Comparison of ENCODE assay signal across 8 mouse cellular contexts in the genomic region with DNA sequence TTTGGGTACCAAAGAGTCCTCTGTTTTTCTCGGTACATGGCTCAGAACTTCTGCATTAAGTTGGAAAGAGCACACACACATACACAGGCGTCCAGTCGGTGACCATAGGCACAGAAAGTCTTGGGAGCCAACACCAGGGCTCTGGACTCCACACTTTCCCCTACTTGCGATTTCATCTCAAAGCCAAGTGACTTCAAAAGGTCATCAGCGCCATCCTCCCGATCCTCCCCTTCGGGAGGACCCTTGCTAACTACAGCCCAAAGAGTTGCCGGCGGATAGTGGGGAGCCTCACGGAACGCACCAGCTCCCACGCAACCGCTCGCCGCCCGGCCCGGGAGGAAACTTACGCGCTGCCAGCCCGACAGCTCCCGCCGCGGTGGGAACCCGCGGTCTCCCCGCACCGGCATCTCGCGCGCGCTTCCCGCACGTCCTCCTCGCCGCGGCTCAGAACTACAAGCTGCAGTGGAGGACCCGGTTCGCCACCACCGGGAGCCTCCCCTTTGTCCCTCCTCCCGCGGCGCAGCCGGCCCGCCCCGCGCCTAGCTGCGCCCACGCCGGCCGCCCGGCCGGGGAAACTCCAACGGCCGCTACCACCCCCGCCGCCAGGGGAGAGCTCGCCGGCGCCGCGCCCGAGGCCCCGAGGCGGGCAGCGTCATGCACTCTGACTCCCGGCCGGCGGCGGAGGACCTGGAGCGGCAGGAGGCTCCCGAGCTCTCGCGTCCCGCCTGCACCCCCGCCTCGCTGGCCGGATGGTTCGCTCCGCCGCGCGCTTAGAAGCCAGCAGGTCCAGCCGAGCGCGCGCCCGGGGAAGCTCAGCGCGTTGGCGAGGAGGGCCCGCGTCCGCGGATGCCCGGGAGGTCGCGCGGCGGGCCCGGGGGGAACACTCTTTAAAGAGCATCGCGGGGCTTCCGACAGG. TPM values are rescaled to one million over a fixed set of nuclear protein-coding genes. Genes with fewer than 3 reads are reported as not detected.
DNase-seq lines count a peak whose midpoint lies in the region; ATAC-seq and TF ChIP-seq lines count a peak whose summit lies in the region.

No protein-coding gene starts in this region.

- peak overlapping the region; percentile 83; the same call in 1 of the 2 replicates for H3K27ac ChIP-seq in cortical plate, adult 2 months (ENCODE audit: insufficient read depth, low read length)
- H3K27ac ChIP-seq in intestine, embryonic 15.5 days, result peak overlapping the region; percentile 46

- H3K4me1 ChIP-seq in cortical plate, adult 2 months (ENCODE audit: control insufficient read depth, insufficient read depth, low read length), result peaks cover 2% of the 10 kb centered on the region; the same call in 1 of the 2 replicates
- peaks cover 11% of the 10 kb centered on the region for H3K4me1 ChIP-seq in intestine, embryonic 15.5 days (replicated peaks)

- peak; percentile 38; the same call in 1 of the 2 replicates for TF ChIP-seq POLR2A in cortical plate, adult 2 months (IDR thresholded peaks at IDR 0.05; ENCODE audit: extremely low read depth, insufficient read depth, low read length)

- no peaks in the 10 kb centered on the region for H3K9me3 ChIP-seq in intestine, embryonic 15.5 days

- DNase-seq in adipocyte (ENCODE audit: low spot score), result peak; percentile 91
- DNase-seq in gastrocnemius, postnatal 25 days, result peak; percentile 96
- peak; percentile 86 to 88 for DNase-seq in left cerebral cortex, postnatal 14 days (ENCODE audit: low spot score in 2 of 2)
- DNase-seq in right cerebral cortex, postnatal 25 days, result peak; percentile 90
- peak; percentile 92 to 95 for DNase-seq in urinary bladder, postnatal 36 days (ENCODE audit: low spot score in 2 of 2)

- no peak for TF ChIP-seq CTCF in cortical plate, adult 2 months (IDR thresholded peaks at IDR 0.05; ENCODE audit: extremely low read depth, insufficient read depth, low read length)

- peak overlapping the region; percentile 91 for H3K4me2 ChIP-seq in intestine, embryonic 15.5 days (replicated peaks)

- H3K36me3 ChIP-seq in intestine, embryonic 15.5 days, result no peaks in the 10 kb centered on the region

- peak; percentile 95 for ATAC-seq in intestine, embryonic 15.5 days
- ATAC-seq in megakaryocyte-erythroid progenitor cell, adult 5-6 weeks (replicated peaks; ENCODE audit: low FRiP score, low TSS enrichment, poor library complexity, severe bottlenecking), result peak; percentile 93

- intact Hi-C loops in left cerebral cortex, postnatal 14 days (cut with DNase I), result no loop called here

- under 1% methylated on average over 96 of the region's 103 CpGs for WGBS in intestine, embryonic 15.5 days

- no peaks in the 10 kb centered on the region for H3K27me3 ChIP-seq in intestine, embryonic 15.5 days (replicated peaks)

- peak overlapping the region; percentile 78 for H3K4me3 ChIP-seq in cortical plate, adult 2 months (ENCODE audit: insufficient read depth, low read length)
- peak overlapping the region; percentile 61 for H3K4me3 ChIP-seq in intestine, embryonic 15.5 days (replicated peaks)

- peak overlapping the region; percentile 74 for H3K9ac ChIP-seq in intestine, embryonic 15.5 days

RNA-seq across cellular contexts. Expression of gene Tjp2, which starts 51.0 kb away (rescaled TPM):
- polyA plus RNA-seq in cortical plate, adult 2 months (2012; rRNA removed), result 16.2 and 17.1 TPM in 2 replicates
- 1 to 10 TPM; 4.4 to 4.8 TPM for total RNA-seq in gastrocnemius, postnatal 25 days (2021)
- 41.2 and 41.7 TPM in 2 replicates for polyA plus RNA-seq in intestine, embryonic 15.5 days (2015; fragmentation: Nextera tagmentation; extraction: Ambion mirVana)
- total RNA-seq in left cerebral cortex, postnatal 14 days (2021), result 10 to 100 TPM; 17.6 to 19.5 TPM
- 1.4 and 2.7 TPM in 2 replicates for total RNA-seq in megakaryocyte-erythroid progenitor cell, adult 5-6 weeks (2014; fragmentation: Nextera tagmentation)
- total RNA-seq in megakaryocyte-erythroid progenitor cell, adult 5-6 weeks (2017), result 2.3 and 3.6 TPM in 2 replicates

Comparison
In these comparisons a context has a peak if more than half of its experiments do, and no peak if none do; other contexts are left out.
1. Peak in every context shown above with its lines: DNase-seq, ATAC-seq, H3K4me3 ChIP-seq and H3K27ac ChIP-seq.